Mouse (Mus musculus): ENCODE results near the gene Mybph.

- no peak for TF ChIP-seq CTCF (conservative IDR thresholded peaks at IDR 0.05; ENCODE audit: insufficient read depth, insufficient read length, low read depth, low read length)
- TF ChIP-seq POLR2A (IDR thresholded peaks at IDR 0.05; ENCODE audit: low read depth, low read length), result no peak
Observed at GRCm38 (mm10) chr1:134198197-134198995, 5.1 kb downstream of the Mybph start.

All from kidney, adult 2 months (tissue).